Mouse (Mus musculus) gastrocnemius, adult 18-20 months (tissue): ENCODE data around the gene Xpc. TPM values are rescaled to one million over a fixed set of nuclear protein-coding genes. Genes with fewer than 3 reads are reported as not detected.

Experiments
- DNase-seq: peaks from one replicate; pipeline ENCODE4 v3.0.0; 2021; ENCODE audit warnings: low spot score
- total RNA-seq, 2 experiments: library from RNA; stranded (reverse); gene quantifications; 2 replicates each; pipeline ENCODE4 v1.2.3; 2021

Gene Xpc
- total RNA-seq, 2 experiments from 2014 or later, result 8.1 to 9.0 TPM

- peak; percentile 66 for DNase-seq
Measured at GRCm38 (mm10) chr6:91527227-91527860, 11.7 kb upstream of the Xpc start.

- no peak for DNase-seq
Measured at GRCm38 (mm10) chr6:91525544-91525943, 9.9 kb upstream of the Xpc start.

- no peak for DNase-seq
Measured at GRCm38 (mm10) chr6:91522816-91523215, 7.1 kb upstream of the Xpc start.

- peak; percentile 58 for DNase-seq
Measured at GRCm38 (mm10) chr6:91518454-91519020, 2.8 kb upstream of the Xpc start.

- DNase-seq, result no peak
Measured at GRCm38 (mm10) chr6:91514737-91515362, 838 bp downstream of the Xpc start.

GRCm38 (mm10) chr6:91514135-91514534, 1.6 kb downstream of the Xpc start:
- DNase-seq, result no peak

GRCm38 (mm10) chr6:91510211-91510610, 5.5 kb downstream of the Xpc start:
- DNase-seq, result no peak

- DNase-seq, result peak; percentile 86
Measured at GRCm38 (mm10) chr6:91509326-91509725, 6.4 kb downstream of the Xpc start.

GRCm38 (mm10) chr6:91508041-91508440, 7.6 kb downstream of the Xpc start:
- no peak for DNase-seq

- no peak for DNase-seq
Measured at GRCm38 (mm10) chr6:91506036-91506435, 9.7 kb downstream of the Xpc start.

- no peak for DNase-seq
Measured at GRCm38 (mm10) chr6:91503302-91503701, 12.4 kb downstream of the Xpc start.

GRCm38 (mm10) chr6:91494526-91494925, 21.2 kb downstream of the Xpc start:
- no peak for DNase-seq

GRCm38 (mm10) chr6:91493053-91493452, 22.6 kb downstream of the Xpc start:
- no peak for DNase-seq

- DNase-seq, result no peak
Measured at GRCm38 (mm10) chr6:91491004-91491403, 24.7 kb downstream of the Xpc start.

- peak; percentile 37 for DNase-seq
Measured at GRCm38 (mm10) chr6:91489872-91490271, 25.8 kb downstream of the Xpc start.

- DNase-seq, result peak; percentile 71
Measured at GRCm38 (mm10) chr6:91488496-91489212, 27.0 kb downstream of the Xpc start.

GRCm38 (mm10) chr6:91486736-91487453, 28.8 kb downstream of the Xpc start:
- no peak for DNase-seq

GRCm38 (mm10) chr6:91483371-91483770, 32.3 kb downstream of the Xpc start:
- DNase-seq, result peak; percentile 77

GRCm38 (mm10) chr6:91476541-91476940, 39.1 kb downstream of the Xpc start:
- no peak for DNase-seq

- peak; percentile 71 for DNase-seq
Measured at GRCm38 (mm10) chr6:91474441-91475190, 41.1 kb downstream of the Xpc start.
